Mouse (Mus musculus) limb, embryonic 14.5 days (tissue): ENCODE results near the gene Ncor2. TPM values are rescaled to one million over a fixed set of nuclear protein-coding genes. Genes with fewer than 3 reads are reported as not detected.

ENCODE experiments used
- ATAC-seq: fragments of 200-750 bp; cut with Nextera tagmentation; 2 replicates; pipeline ENCODE4 v1.8.0; 2017; ENCODE audit warnings: low read depth, moderate number of reproducible peaks, moderate TSS enrichment; ENCODE audit not compliant: low FRiP score
- DNase-seq: peaks from one replicate; pipeline ENCODE4 v3.0.0-alpha.2; 2015; ENCODE audit warnings: low spot score
- H3K27ac ChIP-seq: fragments of 300-500 bp; sonication (generic); replicated peaks from 2 replicates; pipeline ENCODE4 v1.5.1; 2014; ENCODE audit warnings: low read depth, mild to moderate bottlenecking, low read length, moderate library complexity, mixed read lengths
- H3K27me3 ChIP-seq: fragments of 300-500 bp; sonication (generic); 2 replicates; pipeline ENCODE4 v1.6.1; 2014; ENCODE audit warnings: low read length, mixed read lengths; ENCODE audit not compliant: control insufficient read depth, insufficient read depth
- H3K36me3 ChIP-seq: fragments of 300-500 bp; sonication (generic); 2 replicates; pipeline ENCODE4 v1.6.1; 2014; ENCODE audit warnings: mild to moderate bottlenecking, low read length, moderate library complexity, mixed read lengths; ENCODE audit not compliant: control insufficient read depth, insufficient read depth
- H3K4me1 ChIP-seq: fragments of 300-500 bp; sonication (generic); 2 replicates; pipeline ENCODE4 v1.6.1; 2014; ENCODE audit warnings: antibody characterized with exemption, low read length, mixed read lengths; ENCODE audit not compliant: control insufficient read depth, insufficient read depth
- H3K4me2 ChIP-seq: fragments of 300-500 bp; sonication (generic); replicated peaks from 2 replicates; pipeline ENCODE4 v1.6.1; 2014; ENCODE audit warnings: low read depth, mild to moderate bottlenecking, low read length, moderate library complexity; ENCODE audit not compliant: severe bottlenecking
- H3K4me3 ChIP-seq: fragments of 300-500 bp; sonication (generic); replicated peaks from 2 replicates; pipeline ENCODE4 v1.5.1; 2014; ENCODE audit warnings: low read length
- H3K9ac ChIP-seq: fragments of 300-500 bp; sonication (generic); 2 replicates; pipeline ENCODE4 v1.6.1; 2014; ENCODE audit warnings: mild to moderate bottlenecking, low read depth, low read length, moderate library complexity; ENCODE audit not compliant: severe bottlenecking
- H3K9me3 ChIP-seq: fragments of 300-500 bp; sonication (generic); 2 replicates; pipeline ENCODE4 v1.6.1; 2016; ENCODE audit warnings: low read length; ENCODE audit not compliant: control insufficient read depth
- POLR2A ChIP-seq: fragments of 200-500 bp; IDR thresholded peaks from 2 replicates; pipeline ENCODE4 v1.8.0; 2012; ENCODE audit warnings: inconsistent platforms, mild to moderate bottlenecking, moderate library complexity, borderline replicate concordance; ENCODE audit not compliant: insufficient read depth, insufficient read length; ENCODE audit errors: extremely low read depth
- WGBS: fragments of 180-500 bp; shearing (Covaris S2); extraction: QIAGEN DNeasy Blood & Tissue Kit; methylation state at CpG from one replicate; pipeline ENCODE4 v1.1.7; 2014; 5-methylcytosine and 5-hydroxymethylcytosine counted together
- polyA plus RNA-seq, 2 experiments: library from polyadenylated mRNA; depleted of rRNA in 1 of 2; stranded (reverse) in 1 of 2; unstranded in 1 of 2; fragments of >200 nt; fragmentation: Nextera tagmentation in 1 of 2; extraction: Ambion mirVana in 1 of 2; gene quantifications; 2 replicates each; pipeline versions ENCODE4 v1.2.1 to v1.2.3; 2012 to 2014

The Ncor2 gene
- polyA plus RNA-seq, 2 experiments = 39.3 to 75.9 TPM

DNA sequence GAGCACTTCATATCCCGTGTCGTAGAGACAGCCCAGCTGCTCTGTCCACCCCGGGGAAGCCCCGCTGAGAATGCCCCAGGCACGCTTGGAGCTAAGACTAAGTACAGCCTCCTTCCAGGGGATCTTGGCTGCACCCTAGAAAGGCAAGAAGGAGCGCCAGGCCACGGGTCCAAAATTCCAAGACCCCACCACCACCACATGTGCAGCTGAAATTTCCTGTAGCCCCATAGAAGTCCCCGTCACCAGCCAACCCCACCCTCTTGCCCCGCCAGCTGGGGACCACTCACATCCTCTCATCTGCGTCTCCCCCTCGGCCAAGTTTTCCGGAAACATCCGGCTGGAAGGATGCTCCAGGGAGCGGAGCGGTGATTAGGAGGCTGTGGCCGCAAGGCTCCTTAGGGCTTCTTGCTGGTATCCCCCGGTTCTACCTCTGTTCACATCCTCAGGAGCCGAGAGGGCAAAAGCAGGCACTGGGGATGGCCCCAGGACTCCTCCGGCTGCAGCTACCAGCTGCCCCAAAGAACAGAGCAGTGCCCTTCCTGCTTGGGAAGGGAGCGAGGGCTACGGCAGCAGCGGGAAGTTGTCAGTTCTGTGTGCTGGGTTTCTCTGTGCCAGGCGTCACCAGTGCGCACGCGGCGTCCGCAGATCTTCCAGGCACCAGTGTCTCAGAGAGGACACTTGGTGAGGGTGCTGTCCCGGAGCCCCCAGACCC is 121.3 kb downstream of the Ncor2 start:
- TF ChIP-seq POLR2A = no peak
- H3K9ac ChIP-seq = peak overlapping the region; percentile 48
- H3K36me3 ChIP-seq = peaks cover 43% of the 10 kb centered on the region
- 17% methylated on average over 28 of the region's 29 CpGs for WGBS
- DNase-seq = no peak
- no peaks in the 10 kb centered on the region for H3K27me3 ChIP-seq
- no peaks in the 10 kb centered on the region for H3K9me3 ChIP-seq
- H3K4me3 ChIP-seq = peak overlapping the region; percentile 21
- no peak for ATAC-seq
- H3K4me1 ChIP-seq = peaks cover 42% of the 10 kb centered on the region
- peak overlapping the region; percentile 73 for H3K27ac ChIP-seq
- H3K4me2 ChIP-seq = peak overlapping the region; percentile 53

GRCm38 (mm10) chr5:125056696-125057554 is 122.1 kb downstream of the Ncor2 start:
- H3K4me1 ChIP-seq = peaks cover 42% of the 10 kb centered on the region
- peak overlapping the region; percentile 53 for H3K4me2 ChIP-seq
- WGBS = 15% methylated on average over 19 of the region's 19 CpGs
- peak overlapping the region; percentile 48; the same call in 1 of the 2 replicates for H3K9ac ChIP-seq
- peak overlapping the region; percentile 21; the same call in 1 of the 2 replicates for H3K4me3 ChIP-seq
- no peaks in the 10 kb centered on the region for H3K9me3 ChIP-seq
- ATAC-seq = peak; percentile 53
- H3K36me3 ChIP-seq = peaks cover 46% of the 10 kb centered on the region
- peak overlapping the region; percentile 73 for H3K27ac ChIP-seq
- no peak for TF ChIP-seq POLR2A
- no peaks in the 10 kb centered on the region for H3K27me3 ChIP-seq
- DNase-seq = peak; percentile 47

DNA sequence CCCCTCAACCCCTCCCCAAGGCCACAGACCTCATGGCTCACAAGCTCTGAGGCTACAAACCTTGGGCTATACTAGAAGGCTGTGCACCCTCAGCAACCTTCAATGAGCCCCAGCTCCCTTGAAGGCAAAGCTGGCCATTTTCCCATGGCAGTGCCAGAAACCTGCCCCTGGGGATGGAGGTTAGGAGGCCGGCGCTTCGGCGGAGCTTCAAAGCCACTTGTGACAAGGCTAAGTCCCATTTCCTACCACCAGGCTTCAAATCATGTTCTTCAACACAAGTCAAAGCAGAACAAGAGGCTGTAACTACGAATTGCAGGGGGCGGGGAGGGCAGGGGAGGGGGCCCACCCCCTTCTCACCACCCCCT is 122.7 kb downstream of the Ncor2 start:
- no peaks in the 10 kb centered on the region for H3K9me3 ChIP-seq
- peak; percentile 1; the same call in 1 of the 2 replicates for ATAC-seq
- TF ChIP-seq POLR2A = no peak
- H3K36me3 ChIP-seq = peaks cover 48% of the 10 kb centered on the region
- peak overlapping the region; percentile 33; the same call in 1 of the 2 replicates for H3K27ac ChIP-seq
- 0 out of 2 replicates have a peak overlapping the region, but pooled peaks have one; percentile 7 for H3K4me3 ChIP-seq
- H3K9ac ChIP-seq = peak overlapping the region; percentile 44
- H3K27me3 ChIP-seq = no peaks in the 10 kb centered on the region
- DNase-seq = no peak
- peak overlapping the region; percentile 53 for H3K4me2 ChIP-seq
- H3K4me1 ChIP-seq = peaks cover 42% of the 10 kb centered on the region
- 28% methylated on average over 3 of the region's 6 CpGs for WGBS

DNA sequence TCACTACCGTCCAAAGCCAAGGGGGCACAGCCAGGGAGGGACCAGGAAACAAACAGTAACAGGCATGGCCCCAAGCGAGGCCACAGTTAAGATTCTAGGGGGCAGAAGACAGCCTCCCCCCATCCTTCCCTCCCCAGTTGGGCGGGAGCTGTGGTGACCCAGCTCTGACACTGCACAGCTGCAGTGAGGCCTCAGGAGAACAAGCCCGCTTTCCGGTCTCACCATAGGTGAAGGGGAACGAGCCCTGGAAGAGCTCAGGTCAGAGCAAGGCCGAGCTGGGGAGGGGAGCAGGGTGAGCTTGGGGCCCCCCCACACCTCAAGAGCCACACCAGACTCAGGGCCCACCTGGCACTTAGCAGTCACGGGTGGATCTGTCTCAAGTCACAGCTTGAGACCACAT is 123.1 kb downstream of the Ncor2 start:
- no peak for ATAC-seq
- Histone ChIP-seq H3K4me1 (peaks cover 42% of the 10 kb centered on the region), H3K9me3 (no peaks in the 10 kb centered on the region), H3K27me3 (no peaks in the 10 kb centered on the region), H3K36me3 (peaks cover 50% of the 10 kb centered on the region), H3K9ac (peak overlapping the region; percentile 44), H3K4me2 (peak overlapping the region; percentile 53), H3K27ac (peak overlapping the region; percentile 33; the same call in 1 of the 2 replicates), H3K4me3 (0 out of 2 replicates have a peak overlapping the region, but pooled peaks have one; percentile 7)
- no peak for DNase-seq
- no peak for TF ChIP-seq POLR2A
- 40% methylated on average over 8 of the region's 8 CpGs for WGBS

GRCm38 (mm10) chr5:125053661-125054060 is 125.4 kb downstream of the Ncor2 start:
- Histone ChIP-seq H3K9ac (no peak overlapping the region), H3K4me1 (peaks cover 30% of the 10 kb centered on the region)
- 88% methylated on average over 7 of the region's 7 CpGs for WGBS

More at GRCm38 (mm10) chr5:125053661-125054060, 125.4 kb downstream of the Ncor2 start:
- Histone ChIP-seq H3K4me3 (no peak overlapping the region), H3K27me3 (no peaks in the 10 kb centered on the region), H3K36me3 (peaks cover 73% of the 10 kb centered on the region), H3K4me2 (no peak overlapping the region), H3K27ac (no peak overlapping the region), H3K9me3 (no peaks in the 10 kb centered on the region)
- ATAC-seq (no peak), DNase-seq (no peak)
- TF ChIP-seq POLR2A = no peak
